Mouse (Mus musculus) megakaryocyte, embryonic 14.5 days (primary cell): ENCODE measurements around the gene Rps8. TPM values are rescaled to one million over a fixed set of nuclear protein-coding genes. Genes with fewer than 3 reads are reported as not detected.

Source experiments
- H3K27me3 ChIP-seq: replicated peaks from 2 replicates; pipeline ENCODE3; 2012; ENCODE audit warnings: inconsistent platforms
- H3K36me3 ChIP-seq: replicated peaks from 2 replicates; pipeline ENCODE3; 2012; ENCODE audit warnings: low read length, inconsistent platforms, mixed read lengths
- H3K4me1 ChIP-seq: 2 replicates; pipeline ENCODE4 v1.6.1; 2012; ENCODE audit warnings: inconsistent platforms
- H3K4me3 ChIP-seq: replicated peaks from 2 replicates; pipeline ENCODE3; 2012; ENCODE audit warnings: moderate library complexity, mild to moderate bottlenecking, inconsistent platforms
- H3K9me3 ChIP-seq: 2 replicates; pipeline ENCODE4 v1.6.1; 2012; ENCODE audit warnings: inconsistent platforms
- FLI1 ChIP-seq: IDR thresholded peaks from 2 replicates; pipeline ENCODE4 v1.6.1; 2012; ENCODE audit warnings: low read length, inconsistent platforms, mixed read lengths
- GATA1 ChIP-seq: IDR thresholded peaks from 3 replicates; pipeline ENCODE4 v1.6.1; 2012; ENCODE audit warnings: mixed read lengths, low read length, inconsistent platforms, borderline replicate concordance
- polyA plus RNA-seq: library from polyadenylated mRNA; stranded (reverse); fragments of >175 nt; gene quantifications from 2 replicates; pipeline ENCODE4 v1.2.3, GENCODE M21; 2012; ENCODE audit warnings: low replicate concordance; ENCODE audit not compliant: insufficient read depth

Rps8 gene
- polyA plus RNA-seq, 1 experiment, result 2,282 TPM

DNA sequence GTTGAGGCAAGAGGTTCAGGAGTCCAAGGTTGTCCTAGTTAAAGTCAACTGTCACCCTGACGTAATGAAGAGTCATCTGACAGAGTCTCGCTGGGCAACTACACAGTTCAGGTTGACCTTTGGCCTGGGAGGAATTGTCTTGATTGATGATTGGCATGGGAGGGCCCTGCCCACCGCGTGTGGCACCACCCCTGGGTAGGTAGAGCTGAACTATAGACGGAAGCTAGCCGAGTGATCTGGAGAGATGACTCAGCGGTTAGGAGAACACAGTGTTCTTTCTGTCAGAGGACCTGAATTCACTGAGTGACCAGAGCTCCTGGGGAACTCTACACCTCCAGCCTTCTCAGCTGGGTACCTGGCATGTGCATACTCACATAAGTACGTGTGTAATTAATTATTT, 20.0 kb downstream of the Rps8 start:
- TF ChIP-seq FLI1 (no peak), GATA1 (no peak)
- Histone ChIP-seq H3K4me3 (peak overlapping the region; percentile 87), H3K36me3 (peaks cover 18% of the 10 kb centered on the region), H3K27me3 (no peaks in the 10 kb centered on the region), H3K9me3 (no peaks in the 10 kb centered on the region), H3K4me1 (peaks cover 70% of the 10 kb centered on the region)

DNA sequence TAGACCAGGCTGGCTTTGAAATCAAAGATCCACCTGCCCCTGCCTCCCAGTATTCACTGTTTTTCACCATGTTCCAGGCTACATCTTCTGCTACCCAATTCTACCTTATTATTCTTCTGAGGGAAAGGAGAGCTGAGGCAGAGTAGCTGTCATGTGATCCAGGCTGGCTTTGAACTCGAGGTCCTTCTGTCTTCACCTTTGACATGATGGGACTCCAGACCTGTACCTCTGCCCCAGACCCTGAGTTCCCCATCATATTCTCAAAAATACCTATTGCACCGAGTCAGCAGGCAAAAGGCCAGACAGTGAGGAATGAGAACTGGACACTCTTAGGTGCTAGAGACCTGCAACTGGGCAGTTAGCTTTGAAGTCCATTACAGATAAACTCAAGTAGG, 21.4 kb downstream of the Rps8 start:
- Histone ChIP-seq H3K36me3 (peaks cover 33% of the 10 kb centered on the region), H3K4me3 (peak overlapping the region; percentile 96), H3K27me3 (no peaks in the 10 kb centered on the region), H3K9me3 (no peaks in the 10 kb centered on the region), H3K4me1 (peaks cover 80% of the 10 kb centered on the region)
- TF ChIP-seq FLI1 (no peak), GATA1 (no peak)

GRCm38 (mm10) chr4:117133817-117134600, 22.0 kb downstream of the Rps8 start, which contains the start of gene Plk3:
Gene Plk3 (minus strand): TSS chr4:117133963.
- Histone ChIP-seq H3K36me3 (peaks cover 39% of the 10 kb centered on the region), H3K9me3 (no peaks in the 10 kb centered on the region), H3K4me3 (peak within 1 kb of the TSS; percentile 96), H3K4me1 (peaks cover 80% of the 10 kb centered on the region), H3K27me3 (no peaks in the 10 kb centered on the region)
- TF ChIP-seq GATA1 (no peak), FLI1 (no peak)

- TF ChIP-seq GATA1 (no peak), FLI1 (no peak)
- Histone ChIP-seq H3K27me3 (no peaks in the 10 kb centered on the region), H3K4me3 (peak overlapping the region; percentile 96), H3K4me1 (peaks cover 81% of the 10 kb centered on the region), H3K36me3 (peaks cover 45% of the 10 kb centered on the region), H3K9me3 (no peaks in the 10 kb centered on the region)
Measured at GRCm38 (mm10) chr4:117133366-117133796, 22.7 kb downstream of the Rps8 start.

DNA sequence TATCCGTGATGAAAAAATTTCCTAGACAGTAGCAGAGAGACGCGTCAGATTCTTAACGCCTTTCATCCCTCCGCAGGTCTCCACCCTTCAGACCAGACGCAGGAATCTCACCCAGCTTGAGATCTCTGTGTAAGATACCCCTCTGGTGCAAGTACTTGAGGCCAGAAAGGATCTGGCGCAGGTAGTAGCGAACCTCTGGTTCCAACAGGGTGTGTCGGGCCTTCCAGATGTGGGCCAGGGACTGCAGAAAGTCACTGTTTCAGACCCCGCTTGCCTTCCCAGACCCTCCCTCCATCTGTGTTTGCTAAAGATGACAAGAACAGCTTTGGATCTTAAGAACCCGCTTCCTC, 23.3 kb downstream of the Rps8 start:
- Histone ChIP-seq H3K4me1 (peaks cover 83% of the 10 kb centered on the region), H3K9me3 (no peaks in the 10 kb centered on the region), H3K4me3 (peak overlapping the region; percentile 96), H3K27me3 (no peaks in the 10 kb centered on the region), H3K36me3 (peaks cover 51% of the 10 kb centered on the region)
- no peak for TF ChIP-seq GATA1
- TF ChIP-seq FLI1, result no peak

DNA sequence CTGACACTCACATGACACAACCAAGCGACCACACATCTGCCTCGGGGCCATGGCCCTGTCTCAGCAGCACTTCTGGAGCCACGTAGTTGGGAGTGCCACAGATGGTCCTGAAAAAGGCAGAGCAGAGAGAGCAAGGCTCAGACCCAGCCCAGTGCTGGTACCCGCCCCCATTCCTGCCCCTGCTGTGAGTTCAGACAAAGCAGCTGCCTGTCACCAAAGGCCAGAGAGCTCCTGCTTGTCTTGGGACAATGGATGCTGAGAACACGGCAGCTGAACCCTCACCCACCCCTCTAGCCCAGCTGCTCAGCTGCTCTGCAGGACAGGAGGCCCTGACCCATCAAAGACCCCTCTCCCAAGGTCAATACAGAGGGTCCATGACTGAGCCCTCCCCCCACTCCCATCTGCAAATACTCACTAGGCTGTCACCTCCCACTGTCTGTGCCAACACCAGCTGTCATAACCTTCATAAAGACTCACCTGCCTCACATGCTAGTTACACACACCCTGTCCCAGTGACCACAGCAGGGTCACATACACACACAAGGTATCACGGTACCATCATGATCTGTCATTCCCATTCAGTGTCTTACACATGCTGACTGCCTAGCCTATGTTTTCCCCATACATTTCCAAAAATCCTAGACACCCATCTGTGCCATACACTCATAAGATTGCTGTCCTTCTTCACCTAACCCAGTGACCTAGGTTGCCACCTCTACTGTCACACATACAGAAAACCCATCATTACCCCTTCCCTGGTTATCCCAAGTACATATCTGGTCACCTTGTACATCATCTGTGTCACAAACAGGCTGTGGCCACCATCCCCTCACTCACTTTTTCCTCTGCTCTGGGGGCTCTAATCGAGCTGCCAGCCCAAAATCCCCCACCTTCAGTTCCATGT, 23.9 kb downstream of the Rps8 start:
- Histone ChIP-seq H3K27me3 (no peaks in the 10 kb centered on the region), H3K4me3 (peak overlapping the region; percentile 96), H3K36me3 (peaks cover 56% of the 10 kb centered on the region), H3K9me3 (no peaks in the 10 kb centered on the region), H3K4me1 (peaks cover 90% of the 10 kb centered on the region)
- TF ChIP-seq FLI1, result no peak
- no peak for TF ChIP-seq GATA1

- peaks cover 93% of the 10 kb centered on the region for H3K4me1 ChIP-seq
- peaks cover 63% of the 10 kb centered on the region for H3K36me3 ChIP-seq
- TF ChIP-seq GATA1, result no peak
- no peak for TF ChIP-seq FLI1
- H3K4me3 ChIP-seq, result no peak overlapping the region
- H3K27me3 ChIP-seq, result no peaks in the 10 kb centered on the region
- H3K9me3 ChIP-seq, result no peaks in the 10 kb centered on the region
Measured at GRCm38 (mm10) chr4:117131198-117131597, 24.8 kb downstream of the Rps8 start.

GRCm38 (mm10) chr4:117130790-117131189, 25.3 kb downstream of the Rps8 start:
- Histone ChIP-seq H3K27me3 (no peaks in the 10 kb centered on the region), H3K9me3 (no peaks in the 10 kb centered on the region), H3K4me3 (no peak overlapping the region), H3K4me1 (peaks cover 93% of the 10 kb centered on the region), H3K36me3 (peaks cover 63% of the 10 kb centered on the region)
- TF ChIP-seq FLI1, result no peak
- no peak for TF ChIP-seq GATA1

DNA sequence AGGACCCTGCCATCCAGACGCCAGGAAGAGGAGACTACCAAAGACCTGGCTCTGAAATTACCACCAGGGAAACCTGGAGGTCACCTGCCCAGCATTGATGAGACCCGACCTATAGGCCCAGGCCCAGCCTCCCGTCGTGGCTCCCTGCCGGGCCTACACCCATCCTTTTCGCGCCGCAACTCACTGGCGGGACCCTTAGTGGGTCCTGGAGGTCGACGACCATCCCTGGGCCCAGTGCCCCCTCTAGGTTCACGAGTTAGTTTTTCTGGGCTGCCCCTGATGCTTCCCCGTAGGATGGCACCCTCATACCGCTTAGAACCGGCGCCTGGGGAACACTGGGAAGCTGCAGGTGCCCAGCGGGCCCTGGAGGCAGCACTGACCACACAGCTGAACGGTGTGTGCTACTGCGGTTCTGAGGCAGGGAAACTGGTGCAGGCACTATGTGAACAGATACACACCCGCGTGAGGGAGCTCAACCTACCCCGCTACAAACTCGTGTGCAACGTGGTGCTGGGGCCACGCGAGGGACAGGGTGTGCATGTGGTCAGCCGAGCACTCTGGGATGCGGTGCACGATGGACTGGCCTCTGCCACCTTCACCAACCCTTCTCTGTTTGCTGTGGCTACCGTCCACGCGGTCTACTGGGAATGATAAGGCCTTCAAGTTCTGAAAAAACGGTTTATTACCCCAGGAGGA, 27.9 kb downstream of the Rps8 start:
- H3K4me1 ChIP-seq, result peaks cover 96% of the 10 kb centered on the region
- peaks cover 63% of the 10 kb centered on the region for H3K36me3 ChIP-seq
- peak overlapping the region; percentile 31 for H3K4me3 ChIP-seq
- no peaks in the 10 kb centered on the region for H3K27me3 ChIP-seq
- no peaks in the 10 kb centered on the region for H3K9me3 ChIP-seq
- TF ChIP-seq GATA1 (no peak), FLI1 (no peak)
